Mouse (Mus musculus): Measurements from ENCODE around the gene Ambra1. TPM values are rescaled to one million over a fixed set of nuclear protein-coding genes. Genes with fewer than 3 reads are reported as not detected.

Ambra1 gene
- polyA plus RNA-seq, 1 experiment from 2014 or later = 22.3 TPM

DNA sequence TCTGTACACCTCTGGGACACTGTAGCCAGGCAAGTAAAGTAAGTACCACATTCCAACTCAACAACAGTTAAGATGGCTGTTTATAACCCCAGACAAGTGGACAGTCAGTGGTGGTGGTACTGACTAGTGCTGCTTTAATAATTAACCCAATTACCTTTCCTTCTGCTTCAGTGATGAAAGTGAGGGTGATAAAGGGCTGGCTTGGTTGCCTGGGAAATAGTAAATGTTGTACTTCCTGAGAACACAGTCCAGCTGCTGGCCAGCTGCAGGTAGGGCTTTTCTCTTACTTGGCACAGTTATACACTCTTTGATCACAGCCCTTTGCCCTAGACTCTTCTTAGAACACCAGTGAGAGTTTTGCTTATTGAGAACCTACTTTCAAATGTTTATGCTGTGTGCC is 102.3 kb downstream of the Ambra1 start:
- no peak for ATAC-seq (ENCODE audit: insufficient number of reproducible peaks, insufficient read depth, low FRiP score, low TSS enrichment, low read depth)

DNA sequence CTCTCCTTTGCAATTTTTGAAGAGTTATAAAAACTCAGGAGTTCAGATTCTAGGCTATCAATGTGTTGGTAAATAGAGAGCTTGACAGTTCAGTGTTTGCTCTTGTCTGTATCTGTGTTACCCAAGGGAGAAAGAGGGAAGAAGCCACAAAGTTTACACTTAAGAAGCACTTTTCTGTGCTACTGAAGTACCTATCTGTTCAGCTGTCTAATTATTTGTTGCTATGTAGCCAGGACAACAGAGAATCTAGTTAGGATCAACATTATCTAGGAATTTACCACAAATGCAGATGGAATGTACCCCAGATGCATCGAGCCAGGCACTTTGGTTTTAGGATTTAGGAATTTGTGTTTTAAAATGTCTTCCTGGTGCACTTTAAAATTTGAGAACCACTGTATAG is 104.3 kb downstream of the Ambra1 start:
- no peak overlapping the region for H3K4me2 ChIP-seq
- H3K9me3 ChIP-seq = no peaks in the 10 kb centered on the region
- WGBS = 77% methylated on average over 1 of the region's 1 CpGs
- H3K4me1 ChIP-seq (replicated peaks) = peaks cover 8% of the 10 kb centered on the region
- no peak overlapping the region for H3K4me3 ChIP-seq (replicated peaks)
- no peaks in the 10 kb centered on the region; the same call in 1 of the 2 replicates for H3K36me3 ChIP-seq
- no peak overlapping the region for H3K9ac ChIP-seq (replicated peaks)
- no peak overlapping the region for H3K27ac ChIP-seq
- no peak for ATAC-seq (ENCODE audit: insufficient number of reproducible peaks, insufficient read depth, low FRiP score, low TSS enrichment, low read depth)
- no peaks in the 10 kb centered on the region for H3K27me3 ChIP-seq

More for the DNA sequence above, 102.3 kb downstream of the Ambra1 start:
- no peak overlapping the region for H3K4me2 ChIP-seq
- peaks cover 8% of the 10 kb centered on the region for H3K4me1 ChIP-seq (replicated peaks)
- no peaks in the 10 kb centered on the region for H3K9me3 ChIP-seq
- no peaks in the 10 kb centered on the region for H3K27me3 ChIP-seq
- H3K4me3 ChIP-seq (replicated peaks) = no peak overlapping the region
- no peak overlapping the region for H3K9ac ChIP-seq (replicated peaks)
- peaks cover 2% of the 10 kb centered on the region; the same call in 1 of the 2 replicates for H3K36me3 ChIP-seq
- H3K27ac ChIP-seq = no peak overlapping the region; the same call in 1 of the 2 replicates

DNA sequence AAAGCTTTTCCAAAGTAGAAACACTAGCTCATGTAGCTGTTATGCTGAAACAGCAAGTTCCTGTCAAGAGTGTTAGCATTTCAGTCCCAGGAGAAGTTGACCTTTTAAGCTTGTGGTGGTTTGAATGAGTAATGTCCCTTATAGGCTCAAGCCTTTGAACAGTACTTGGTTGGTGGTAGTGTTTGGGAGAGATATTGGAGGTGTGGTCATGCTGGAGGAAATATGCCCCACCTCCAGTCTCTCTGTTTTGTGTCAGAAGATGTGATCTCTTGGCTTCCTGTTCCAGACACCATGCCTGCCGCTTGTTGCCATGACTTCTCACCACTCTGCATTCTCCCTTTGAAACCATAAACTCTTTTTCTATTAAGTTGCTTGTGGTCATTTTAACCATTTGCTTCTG is 105.1 kb downstream of the Ambra1 start:
- Histone ChIP-seq H3K27ac (no peak overlapping the region), H3K4me1 (replicated peaks) (peaks cover 8% of the 10 kb centered on the region), H3K4me3 (replicated peaks) (no peak overlapping the region), H3K9ac (replicated peaks) (no peak overlapping the region), H3K9me3 (no peaks in the 10 kb centered on the region), H3K36me3 (no peaks in the 10 kb centered on the region; the same call in 1 of the 2 replicates), H3K27me3 (no peaks in the 10 kb centered on the region), H3K4me2 (no peak overlapping the region)
- no peak for ATAC-seq (ENCODE audit: insufficient number of reproducible peaks, insufficient read depth, low FRiP score, low TSS enrichment, low read depth)
- WGBS = 67% methylated on average over 1 of the region's 1 CpGs

DNA sequence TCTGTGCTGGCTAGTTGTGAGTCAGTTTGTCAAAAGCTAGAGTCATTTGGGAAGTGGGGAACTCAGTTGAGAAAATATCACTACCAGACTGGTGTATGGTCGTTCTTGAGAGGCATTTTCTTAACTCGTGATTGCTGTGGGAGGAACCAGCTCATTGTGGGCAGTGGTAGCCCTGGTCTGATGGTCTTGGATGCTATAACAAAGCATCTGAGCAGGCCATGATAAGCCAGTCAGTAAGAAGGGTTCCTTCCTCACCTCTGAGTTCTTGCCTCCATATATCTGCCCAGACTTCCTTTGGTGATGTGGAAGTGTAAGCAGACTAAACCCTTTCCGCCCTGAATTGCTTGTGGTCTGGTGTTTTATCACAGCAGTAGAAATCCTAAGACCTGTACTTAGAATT is 105.7 kb downstream of the Ambra1 start:
- Histone ChIP-seq H3K4me3 (replicated peaks) (no peak overlapping the region), H3K27me3 (no peaks in the 10 kb centered on the region), H3K9ac (replicated peaks) (no peak overlapping the region), H3K27ac (no peak overlapping the region), H3K4me2 (no peak overlapping the region), H3K4me1 (replicated peaks) (peaks cover 8% of the 10 kb centered on the region), H3K36me3 (no peaks in the 10 kb centered on the region; the same call in 1 of the 2 replicates), H3K9me3 (no peaks in the 10 kb centered on the region)
- ATAC-seq (ENCODE audit: insufficient number of reproducible peaks, insufficient read depth, low FRiP score, low TSS enrichment, low read depth) = no peak
- 88% methylated on average over 3 of the region's 3 CpGs for WGBS

DNA sequence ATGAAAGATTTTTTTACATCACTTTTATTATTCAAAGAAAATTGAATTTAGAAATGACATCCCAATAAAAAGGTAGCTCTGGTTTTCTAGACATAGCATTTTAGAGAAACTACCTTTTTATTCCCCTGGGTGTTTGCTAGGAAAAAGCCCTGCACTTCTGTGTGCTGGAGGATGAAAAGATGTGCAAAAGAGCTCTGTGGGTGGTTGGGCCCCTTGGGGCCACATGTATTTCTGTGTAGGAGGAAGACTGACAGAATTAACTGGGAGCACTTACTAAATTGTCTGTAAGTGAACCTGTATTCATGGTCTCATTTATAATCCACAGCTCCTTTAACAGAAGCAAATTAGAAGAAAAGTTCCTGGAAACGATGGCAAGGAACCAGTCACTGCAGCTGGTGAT is 114.2 kb downstream of the Ambra1 start:
- no peak overlapping the region for H3K4me2 ChIP-seq
- 85% methylated on average over 1 of the region's 1 CpGs for WGBS
- ATAC-seq (ENCODE audit: insufficient number of reproducible peaks, insufficient read depth, low FRiP score, low TSS enrichment, low read depth) = no peak
- no peaks in the 10 kb centered on the region for H3K27me3 ChIP-seq
- H3K36me3 ChIP-seq = no peaks in the 10 kb centered on the region; the same call in 1 of the 2 replicates
- no peak overlapping the region for H3K27ac ChIP-seq
- H3K4me1 ChIP-seq (replicated peaks) = no peaks in the 10 kb centered on the region
- no peak overlapping the region for H3K4me3 ChIP-seq (replicated peaks)
- no peaks in the 10 kb centered on the region for H3K9me3 ChIP-seq
- H3K9ac ChIP-seq (replicated peaks) = no peak overlapping the region

DNA sequence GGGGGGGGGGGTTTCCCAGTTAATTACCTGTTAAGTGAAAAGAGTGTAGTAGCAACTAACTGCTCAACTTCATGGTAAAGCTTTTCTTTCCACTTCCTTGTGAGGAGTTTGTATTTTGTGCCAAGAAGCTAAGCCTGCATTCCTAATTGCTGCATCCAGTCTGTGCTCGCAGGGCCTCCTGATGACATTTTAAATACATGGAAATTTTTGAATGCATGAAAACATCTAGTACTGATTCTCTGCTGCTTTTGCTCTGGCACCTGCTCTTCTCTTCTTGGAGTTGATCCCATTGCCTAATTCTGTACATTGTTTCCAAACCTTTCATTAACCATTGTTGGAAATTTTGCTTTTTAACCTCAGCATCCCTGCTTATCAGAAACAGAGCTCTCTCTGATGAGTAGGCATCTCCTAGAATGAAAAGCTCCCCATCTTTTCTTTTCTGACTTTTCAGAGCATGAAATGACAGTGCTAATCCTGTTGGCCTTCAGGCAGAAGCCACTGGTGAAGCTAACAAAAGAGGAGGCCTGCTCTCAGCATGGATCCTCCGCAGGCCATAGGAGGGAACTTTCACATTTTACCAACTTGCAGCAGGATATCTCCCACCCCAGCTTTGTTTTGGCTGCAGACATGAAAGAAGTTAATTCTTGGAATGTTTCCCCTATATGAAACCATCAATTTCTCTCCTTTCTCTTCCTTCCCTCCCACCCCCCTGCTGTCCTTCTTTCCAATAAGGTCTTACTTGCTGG is 122.7 kb downstream of the Ambra1 start:
- ATAC-seq (ENCODE audit: insufficient number of reproducible peaks, insufficient read depth, low FRiP score, low TSS enrichment, low read depth) = no peak
- 67% methylated on average over 2 of the region's 2 CpGs for WGBS
- Histone ChIP-seq H3K27ac (no peak overlapping the region), H3K4me2 (no peak overlapping the region), H3K27me3 (no peaks in the 10 kb centered on the region), H3K9ac (replicated peaks) (no peak overlapping the region), H3K36me3 (no peaks in the 10 kb centered on the region), H3K4me1 (replicated peaks) (no peaks in the 10 kb centered on the region), H3K4me3 (replicated peaks) (no peak overlapping the region), H3K9me3 (no peaks in the 10 kb centered on the region)

DNA sequence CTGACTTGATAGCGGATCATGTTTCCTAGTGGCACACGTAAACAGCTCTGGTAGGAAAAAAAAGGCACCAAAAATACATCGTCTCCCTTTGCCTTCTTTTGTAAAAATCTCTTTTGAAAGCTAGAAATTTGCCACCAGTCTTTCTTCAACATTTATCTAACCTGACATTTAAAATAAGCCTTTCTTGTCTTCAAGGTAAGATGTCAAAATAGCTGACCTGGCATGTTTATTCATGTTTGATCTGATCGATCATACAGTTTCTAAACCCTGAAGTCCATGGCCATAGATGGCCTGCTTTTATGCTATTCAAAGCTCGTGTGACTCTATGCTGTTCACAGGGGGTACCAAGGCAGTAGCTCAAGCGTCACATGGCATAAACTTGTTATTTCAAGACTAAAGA is 124.6 kb downstream of the Ambra1 start:
- Histone ChIP-seq H3K9me3 (no peaks in the 10 kb centered on the region), H3K36me3 (no peaks in the 10 kb centered on the region), H3K4me1 (replicated peaks) (peaks cover 6% of the 10 kb centered on the region; the same call in 1 of the 2 replicates), H3K9ac (replicated peaks) (no peak overlapping the region), H3K4me3 (replicated peaks) (no peak overlapping the region), H3K4me2 (no peak overlapping the region), H3K27me3 (no peaks in the 10 kb centered on the region), H3K27ac (no peak overlapping the region)
- ATAC-seq (ENCODE audit: insufficient number of reproducible peaks, insufficient read depth, low FRiP score, low TSS enrichment, low read depth) = no peak
- WGBS = 92% methylated on average over 6 of the region's 6 CpGs

DNA sequence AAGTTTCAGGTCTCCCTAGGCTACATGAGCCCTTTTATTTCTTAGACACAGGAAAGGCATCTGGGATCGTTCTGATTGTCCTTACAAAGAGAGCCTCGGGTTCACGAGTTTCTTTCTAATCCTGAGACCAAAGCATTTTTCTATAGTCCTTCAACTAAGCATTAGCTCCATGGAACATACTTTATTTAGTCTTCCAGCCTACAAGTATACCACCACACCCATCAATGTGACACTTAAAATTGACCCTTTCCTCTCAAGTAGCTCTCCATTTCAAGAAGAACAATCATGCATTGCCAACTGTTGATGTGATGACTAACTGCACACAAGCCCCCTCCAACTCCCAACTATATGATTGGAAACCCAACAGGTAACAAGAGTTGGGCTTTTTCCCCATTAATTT is 127.0 kb downstream of the Ambra1 start:
- Histone ChIP-seq H3K27me3 (no peaks in the 10 kb centered on the region), H3K4me1 (replicated peaks) (peaks cover 7% of the 10 kb centered on the region; the same call in 1 of the 2 replicates), H3K9me3 (no peaks in the 10 kb centered on the region), H3K4me3 (replicated peaks) (no peak overlapping the region), H3K4me2 (no peak overlapping the region), H3K36me3 (no peaks in the 10 kb centered on the region), H3K9ac (replicated peaks) (no peak overlapping the region), H3K27ac (no peak overlapping the region)
- ATAC-seq (ENCODE audit: insufficient number of reproducible peaks, insufficient read depth, low FRiP score, low TSS enrichment, low read depth) = no peak
- WGBS = 94% methylated on average over 3 of the region's 3 CpGs

DNA sequence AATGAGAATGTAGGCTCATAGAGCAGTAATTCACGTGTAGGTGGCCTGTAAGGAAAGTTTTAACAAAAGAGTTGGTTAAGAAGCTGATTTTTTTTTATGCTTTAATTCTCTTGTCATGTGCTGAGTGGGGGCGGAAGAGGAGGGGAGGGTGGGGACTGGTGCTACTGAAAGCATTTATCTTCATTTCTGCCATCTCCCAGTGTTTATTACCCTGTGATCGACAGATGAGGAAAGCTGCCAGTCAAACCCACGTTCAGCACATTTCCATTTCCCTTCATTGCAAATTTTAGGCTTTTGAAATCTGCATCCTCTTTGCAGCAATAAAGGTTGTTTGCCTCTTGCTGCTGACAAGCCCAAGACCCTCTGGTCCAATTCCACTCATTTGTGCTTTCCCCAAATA is 129.5 kb downstream of the Ambra1 start:
- Histone ChIP-seq H3K27ac (no peak overlapping the region), H3K27me3 (no peaks in the 10 kb centered on the region), H3K9ac (replicated peaks) (no peak overlapping the region), H3K4me2 (no peak overlapping the region), H3K4me1 (replicated peaks) (peaks cover 7% of the 10 kb centered on the region; the same call in 1 of the 2 replicates), H3K9me3 (no peaks in the 10 kb centered on the region), H3K36me3 (no peaks in the 10 kb centered on the region), H3K4me3 (replicated peaks) (no peak overlapping the region)
- WGBS = 55% methylated on average over 4 of the region's 4 CpGs
- ATAC-seq (ENCODE audit: insufficient number of reproducible peaks, insufficient read depth, low FRiP score, low TSS enrichment, low read depth) = no peak

DNA sequence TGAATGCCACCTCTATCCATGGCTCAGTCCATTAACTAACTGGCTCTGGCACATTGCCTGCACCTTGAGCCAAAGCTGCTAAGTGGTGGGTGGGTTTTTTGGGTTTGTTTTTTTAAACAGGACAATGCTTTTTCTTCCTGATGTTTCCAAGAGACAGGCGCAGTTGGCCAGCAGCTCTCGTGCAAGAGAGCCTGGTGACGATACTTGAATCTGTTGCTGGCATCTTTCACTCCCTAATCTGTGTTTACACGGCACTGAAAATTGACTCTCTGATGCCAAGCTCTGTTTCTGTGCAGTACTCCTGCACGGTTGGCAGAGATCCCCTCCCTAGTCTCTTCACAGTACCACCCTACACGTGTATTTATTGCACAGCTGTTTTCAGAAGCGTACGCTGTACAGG is 140.8 kb downstream of the Ambra1 start:
- 83% methylated on average over 8 of the region's 8 CpGs for WGBS
- no peak for ATAC-seq (ENCODE audit: insufficient number of reproducible peaks, insufficient read depth, low FRiP score, low TSS enrichment, low read depth)

DNA sequence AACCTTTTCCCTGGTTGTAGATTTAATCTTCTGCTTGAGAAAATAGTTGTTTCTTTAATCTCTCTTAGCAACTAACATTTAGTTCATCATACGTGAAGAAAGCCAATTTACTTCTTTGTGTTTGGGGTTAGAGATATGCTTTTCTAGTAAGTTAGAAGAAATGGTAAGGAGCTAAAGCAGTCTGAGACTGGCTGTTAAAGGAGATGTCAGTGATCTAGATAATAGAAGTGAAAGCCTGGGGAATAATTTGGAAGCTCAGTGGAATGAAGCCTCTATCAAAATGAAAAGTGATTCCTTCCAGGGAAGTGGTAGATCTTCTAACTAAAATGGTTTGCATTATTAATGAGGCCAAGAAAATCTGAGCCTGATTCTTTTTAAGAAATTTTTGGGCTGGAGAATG is 141.3 kb downstream of the Ambra1 start:
- no peak for ATAC-seq (ENCODE audit: insufficient number of reproducible peaks, insufficient read depth, low FRiP score, low TSS enrichment, low read depth)
- H3K27ac ChIP-seq = no peak overlapping the region
- H3K4me1 ChIP-seq (replicated peaks) = no peaks in the 10 kb centered on the region
- H3K36me3 ChIP-seq = peaks cover 12% of the 10 kb centered on the region
- 96% methylated on average over 1 of the region's 1 CpGs for WGBS
- H3K4me3 ChIP-seq (replicated peaks) = no peak overlapping the region
- H3K27me3 ChIP-seq = no peaks in the 10 kb centered on the region
- 0 out of 2 replicates have a peak, but pooled peaks cover 3% of the 10 kb centered on the region for H3K9me3 ChIP-seq
- H3K4me2 ChIP-seq = no peak overlapping the region
- H3K9ac ChIP-seq (replicated peaks) = no peak overlapping the region

More for the DNA sequence above, 140.8 kb downstream of the Ambra1 start:
- H3K9me3 ChIP-seq = 0 out of 2 replicates have a peak, but pooled peaks cover 3% of the 10 kb centered on the region
- no peak overlapping the region for H3K27ac ChIP-seq
- H3K4me3 ChIP-seq (replicated peaks) = no peak overlapping the region
- no peak overlapping the region for H3K4me2 ChIP-seq
- no peaks in the 10 kb centered on the region for H3K27me3 ChIP-seq
- H3K9ac ChIP-seq (replicated peaks) = no peak overlapping the region
- H3K36me3 ChIP-seq = peaks cover 7% of the 10 kb centered on the region
- H3K4me1 ChIP-seq (replicated peaks) = no peaks in the 10 kb centered on the region

DNA sequence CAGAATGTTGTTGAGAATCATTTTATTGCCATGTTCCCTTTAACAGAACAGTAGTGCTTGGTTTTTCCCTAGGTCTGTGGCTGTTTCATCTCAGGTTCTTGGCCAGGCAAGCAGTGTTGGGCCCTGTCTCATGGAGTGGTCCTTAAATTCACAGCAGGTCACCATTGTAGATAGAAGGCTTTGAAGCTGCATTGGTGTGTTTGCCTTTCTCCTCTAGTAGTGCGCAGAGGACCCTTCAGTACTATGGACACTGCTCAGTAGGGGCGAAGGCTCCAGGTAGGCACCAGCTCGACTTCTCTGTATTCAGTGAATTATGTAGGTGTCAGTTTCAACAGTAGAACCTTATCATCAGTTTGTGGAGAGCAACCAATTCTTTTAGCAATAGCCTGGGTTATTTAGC is 142.7 kb downstream of the Ambra1 start:
- H3K4me3 ChIP-seq (replicated peaks) = no peak overlapping the region
- H3K4me1 ChIP-seq (replicated peaks) = no peaks in the 10 kb centered on the region
- H3K27me3 ChIP-seq = no peaks in the 10 kb centered on the region
- ATAC-seq (ENCODE audit: insufficient number of reproducible peaks, insufficient read depth, low FRiP score, low TSS enrichment, low read depth) = no peak
- H3K27ac ChIP-seq = no peak overlapping the region
- H3K4me2 ChIP-seq = no peak overlapping the region
- 93% methylated on average over 3 of the region's 3 CpGs for WGBS
- H3K9me3 ChIP-seq = 0 out of 2 replicates have a peak, but pooled peaks cover 3% of the 10 kb centered on the region
- no peak overlapping the region for H3K9ac ChIP-seq (replicated peaks)
- H3K36me3 ChIP-seq = peaks cover 23% of the 10 kb centered on the region
